Mouse (Mus musculus) hindbrain, embryonic 16.5 days (tissue): ENCODE measurements at regions not wholly inside any gene's neighbourhood (a gene's known extent, or its start where the extent isn't known, plus 50 kb on each side); places are given as distances from the start of the nearest gene placed in this dataset.

Experiments used
- ATAC-seq: fragments of 200-750 bp; cut with Nextera tagmentation; 2 replicates; pipeline ENCODE4 v1.8.0; 2017; ENCODE audit warnings: moderate TSS enrichment, moderate library complexity
- H3K27ac ChIP-seq: fragments of 300-500 bp; sonication (generic); 2 replicates; pipeline ENCODE4 v1.5.1; 2014; ENCODE audit warnings: low read depth, mild to moderate bottlenecking, control low read depth, low read length, moderate library complexity
- H3K27me3 ChIP-seq: fragments of 300-500 bp; sonication (generic); replicated peaks from 2 replicates; pipeline ENCODE4 v1.6.1; 2014; ENCODE audit warnings: low read length; ENCODE audit not compliant: control insufficient read depth, insufficient read depth
- H3K36me3 ChIP-seq: fragments of 300-500 bp; sonication (generic); 2 replicates; pipeline ENCODE4 v1.6.1; 2014; ENCODE audit warnings: mild to moderate bottlenecking, low read length, moderate library complexity, mixed read lengths; ENCODE audit not compliant: control insufficient read depth, insufficient read depth
- H3K4me1 ChIP-seq: fragments of 300-500 bp; sonication (generic); 2 replicates; pipeline ENCODE4 v1.6.1; 2014; ENCODE audit warnings: low read depth, low read length; ENCODE audit not compliant: control insufficient read depth, insufficient read depth
- H3K4me2 ChIP-seq: fragments of 300-500 bp; sonication (generic); 2 replicates; pipeline ENCODE4 v1.6.1; 2014; ENCODE audit warnings: mild to moderate bottlenecking, low read length, control low read depth, moderate library complexity
- H3K4me3 ChIP-seq: fragments of 300-500 bp; sonication (generic); 2 replicates; pipeline ENCODE4 v1.5.1; 2014; ENCODE audit warnings: mild to moderate bottlenecking, low read length, control low read depth, moderate library complexity
- H3K9ac ChIP-seq: fragments of 300-500 bp; sonication (generic); 2 replicates; pipeline ENCODE4 v1.6.1; 2014; ENCODE audit warnings: low read depth, mild to moderate bottlenecking, control low read depth, low read length, moderate library complexity
- H3K9me3 ChIP-seq: fragments of 300-500 bp; sonication (generic); 2 replicates; pipeline ENCODE4 v1.6.1; 2014; ENCODE audit warnings: mild to moderate bottlenecking, low read length, moderate library complexity; ENCODE audit not compliant: control insufficient read depth
- WGBS: fragments of 180-500 bp; shearing (Covaris S2); extraction: QIAGEN DNeasy Blood & Tissue Kit; methylation state at CpG from one replicate; pipeline ENCODE4 v1.1.7; 2014; 5-methylcytosine and 5-hydroxymethylcytosine counted together

DNA sequence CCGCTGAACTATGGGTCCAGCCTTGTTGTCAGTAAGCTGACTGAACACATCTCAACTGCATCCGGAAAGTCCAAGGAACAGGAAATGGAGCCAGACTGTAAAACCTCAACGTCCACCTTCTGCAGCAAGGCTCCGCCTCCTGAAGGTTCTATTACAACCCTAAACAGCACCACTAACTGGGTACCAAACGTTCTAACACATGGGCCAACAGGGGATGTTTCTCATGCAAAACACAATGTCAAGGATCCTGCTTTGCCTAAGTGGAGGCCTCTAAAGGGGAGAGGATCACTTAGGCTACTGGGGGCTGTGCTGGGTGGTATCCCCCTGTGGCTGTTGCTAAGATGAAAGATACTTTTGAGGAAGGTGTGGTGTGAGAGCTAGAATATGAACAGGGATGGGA lies 51.0 kb upstream of the Stt3b start:
- Histone ChIP-seq H3K27ac (no peak overlapping the region), H3K4me2 (no peak overlapping the region), H3K9me3 (no peaks in the 10 kb centered on the region), H3K4me3 (no peak overlapping the region), H3K9ac (no peak overlapping the region), H3K4me1 (no peaks in the 10 kb centered on the region), H3K27me3 (no peaks in the 10 kb centered on the region), H3K36me3 (no peaks in the 10 kb centered on the region)
- WGBS = 71% methylated on average over 5 of the region's 5 CpGs
- no peak for ATAC-seq

DNA sequence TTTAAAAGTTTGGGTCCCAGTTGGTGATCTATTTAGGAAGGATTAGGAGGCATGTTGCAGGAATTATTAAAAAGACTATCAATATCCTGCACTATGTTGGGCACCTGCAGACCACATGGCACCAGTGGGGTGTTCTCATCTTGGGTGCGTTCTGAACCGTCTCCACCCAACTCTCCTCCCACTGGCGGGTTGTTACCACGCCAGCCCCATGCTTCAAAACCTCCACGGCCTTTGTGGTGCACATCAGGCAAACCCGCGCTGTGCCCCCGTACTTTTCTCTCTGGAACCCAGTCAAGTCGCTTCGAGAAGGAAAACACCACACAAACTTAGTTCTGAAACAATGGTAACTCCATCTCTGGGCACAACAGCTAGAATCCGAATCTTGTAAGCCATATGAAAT lies 51.7 kb upstream of the Stt3b start:
- no peak for ATAC-seq
- Histone ChIP-seq H3K9ac (no peak overlapping the region), H3K27ac (no peak overlapping the region), H3K36me3 (no peaks in the 10 kb centered on the region), H3K4me1 (no peaks in the 10 kb centered on the region), H3K4me2 (no peak overlapping the region), H3K4me3 (no peak overlapping the region), H3K9me3 (no peaks in the 10 kb centered on the region), H3K27me3 (no peaks in the 10 kb centered on the region)
- WGBS = 93% methylated on average over 11 of the region's 11 CpGs

DNA sequence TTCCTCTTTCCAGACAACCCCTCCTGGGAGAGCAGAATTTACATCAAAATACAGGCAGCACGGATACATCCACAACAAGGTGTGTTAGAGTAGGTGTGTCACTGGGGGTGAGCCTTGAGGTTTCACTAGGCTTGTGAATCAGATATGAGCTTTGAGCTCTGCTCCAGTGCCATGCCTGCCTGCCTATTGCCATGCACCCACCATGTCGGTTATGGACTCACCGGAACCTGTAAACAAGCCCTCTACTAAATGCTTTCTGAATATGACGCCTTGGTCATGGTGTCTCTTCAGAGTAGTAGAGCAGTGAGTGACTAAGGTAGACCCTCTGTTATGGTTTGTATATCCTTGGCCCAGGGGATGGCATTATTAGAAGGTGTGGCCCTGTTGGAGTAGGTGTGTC lies 52.3 kb upstream of the Stt3b start:
- Histone ChIP-seq H3K9ac (no peak overlapping the region), H3K4me2 (no peak overlapping the region), H3K27ac (no peak overlapping the region), H3K4me3 (no peak overlapping the region), H3K9me3 (no peaks in the 10 kb centered on the region), H3K4me1 (no peaks in the 10 kb centered on the region), H3K27me3 (no peaks in the 10 kb centered on the region), H3K36me3 (no peaks in the 10 kb centered on the region)
- WGBS = 88% methylated on average over 4 of the region's 4 CpGs
- ATAC-seq = no peak

GRCm38 (mm10) chr9:115364919-115365861 lies 55.0 kb upstream of the Stt3b start:
- Histone ChIP-seq H3K27ac (no peak overlapping the region), H3K4me1 (no peaks in the 10 kb centered on the region), H3K9me3 (no peaks in the 10 kb centered on the region), H3K27me3 (no peaks in the 10 kb centered on the region), H3K36me3 (no peaks in the 10 kb centered on the region), H3K9ac (no peak overlapping the region), H3K4me3 (no peak overlapping the region), H3K4me2 (no peak overlapping the region)
- ATAC-seq = no peak
- WGBS = 93% methylated on average over 16 of the region's 16 CpGs

- Histone ChIP-seq H3K4me1 (no peaks in the 10 kb centered on the region), H3K4me3 (no peak overlapping the region), H3K36me3 (no peaks in the 10 kb centered on the region), H3K27ac (no peak overlapping the region), H3K4me2 (no peak overlapping the region), H3K27me3 (no peaks in the 10 kb centered on the region), H3K9me3 (no peaks in the 10 kb centered on the region), H3K9ac (no peak overlapping the region)
- no peak for ATAC-seq
- 77% methylated on average over 3 of the region's 3 CpGs for WGBS
Observed at GRCm38 (mm10) chr9:115367808-115368207, 57.6 kb upstream of the Stt3b start.

DNA sequence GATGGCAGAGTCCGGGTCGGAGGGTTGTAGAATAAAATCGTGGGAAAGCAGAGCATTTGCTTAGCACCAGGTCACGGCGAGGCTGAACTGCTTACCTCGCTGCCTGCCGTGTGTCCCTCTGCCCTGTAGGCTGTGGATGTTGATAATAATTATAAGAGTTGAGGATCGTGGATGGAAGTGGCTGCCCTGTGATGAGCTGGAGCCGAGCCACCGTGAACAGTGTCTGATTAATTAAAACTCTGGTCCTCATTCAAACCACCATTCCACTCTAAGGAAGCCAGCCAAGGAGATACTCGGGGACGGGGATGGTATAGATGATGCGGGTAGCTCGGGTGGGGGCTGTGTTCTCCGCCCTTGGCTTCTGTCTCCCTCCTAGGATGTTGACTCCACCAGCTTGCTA lies 70.1 kb upstream of the Stt3b start:
- no peak overlapping the region for H3K4me3 ChIP-seq
- H3K4me1 ChIP-seq = peaks cover 6% of the 10 kb centered on the region
- H3K4me2 ChIP-seq = peak overlapping the region; percentile 34
- WGBS = 53% methylated on average over 15 of the region's 15 CpGs
- no peak overlapping the region for H3K9ac ChIP-seq
- H3K27ac ChIP-seq = peak overlapping the region; percentile 17; the same call in 1 of the 2 replicates
- no peaks in the 10 kb centered on the region for H3K9me3 ChIP-seq
- H3K36me3 ChIP-seq = no peaks in the 10 kb centered on the region
- no peaks in the 10 kb centered on the region for H3K27me3 ChIP-seq
- ATAC-seq = no peak

GRCm38 (mm10) chr9:115382824-115383475 lies 72.7 kb upstream of the Stt3b start:
- H3K4me3 ChIP-seq = no peak overlapping the region
- H3K9me3 ChIP-seq = no peaks in the 10 kb centered on the region
- H3K27me3 ChIP-seq = no peaks in the 10 kb centered on the region
- H3K36me3 ChIP-seq = no peaks in the 10 kb centered on the region
- WGBS = 95% methylated on average over 12 of the region's 12 CpGs
- no peak overlapping the region for H3K27ac ChIP-seq
- no peak for ATAC-seq
- H3K4me2 ChIP-seq = no peak overlapping the region
- H3K9ac ChIP-seq = no peak overlapping the region
- H3K4me1 ChIP-seq = peaks cover 6% of the 10 kb centered on the region

GRCm38 (mm10) chr9:115383935-115384334 lies 73.7 kb upstream of the Stt3b start:
- ATAC-seq = peak; percentile 27; the same call in 1 of the 2 replicates
- Histone ChIP-seq H3K9me3 (no peaks in the 10 kb centered on the region), H3K36me3 (no peaks in the 10 kb centered on the region), H3K27me3 (no peaks in the 10 kb centered on the region), H3K4me2 (no peak overlapping the region), H3K9ac (no peak overlapping the region), H3K4me1 (peaks cover 6% of the 10 kb centered on the region), H3K27ac (no peak overlapping the region), H3K4me3 (no peak overlapping the region)
- WGBS = 58% methylated on average over 4 of the region's 4 CpGs

DNA sequence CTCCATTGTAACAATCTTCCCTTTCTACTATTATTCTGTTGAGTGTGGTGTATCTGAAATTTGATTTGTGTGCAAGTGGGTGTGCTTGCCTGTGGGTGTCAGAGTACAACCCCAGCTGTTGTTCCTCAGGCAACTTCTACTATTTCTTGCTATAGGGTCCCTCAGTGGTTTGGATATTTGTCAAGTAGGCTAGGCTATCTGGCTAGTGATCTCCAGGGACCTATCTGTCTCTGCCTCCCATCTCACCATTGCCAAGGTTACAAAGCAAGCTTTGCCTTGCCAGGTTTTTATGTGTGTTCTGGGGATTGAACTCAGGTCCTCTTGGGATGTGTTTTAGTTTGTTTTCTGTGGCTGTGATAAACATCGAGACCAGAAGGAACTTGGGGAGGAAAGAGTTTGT lies 74.1 kb upstream of the Stt3b start:
- WGBS = 78% methylated on average over 1 of the region's 1 CpGs
- Histone ChIP-seq H3K4me3 (no peak overlapping the region), H3K4me2 (no peak overlapping the region), H3K27ac (no peak overlapping the region), H3K4me1 (peaks cover 6% of the 10 kb centered on the region), H3K27me3 (no peaks in the 10 kb centered on the region), H3K9ac (no peak overlapping the region), H3K36me3 (no peaks in the 10 kb centered on the region), H3K9me3 (no peaks in the 10 kb centered on the region)
- no peak for ATAC-seq
